Mouse (Mus musculus): ENCODE results near the gene Tnrc18.

Tnrc18 gene

GRCm38 (mm10) chr5:142811870-142812443 is 5.5 kb downstream of the Tnrc18 start:
- no peak for DNase-seq (ENCODE audit: extremely low spot score, low read depth, low spot score)

DNA sequence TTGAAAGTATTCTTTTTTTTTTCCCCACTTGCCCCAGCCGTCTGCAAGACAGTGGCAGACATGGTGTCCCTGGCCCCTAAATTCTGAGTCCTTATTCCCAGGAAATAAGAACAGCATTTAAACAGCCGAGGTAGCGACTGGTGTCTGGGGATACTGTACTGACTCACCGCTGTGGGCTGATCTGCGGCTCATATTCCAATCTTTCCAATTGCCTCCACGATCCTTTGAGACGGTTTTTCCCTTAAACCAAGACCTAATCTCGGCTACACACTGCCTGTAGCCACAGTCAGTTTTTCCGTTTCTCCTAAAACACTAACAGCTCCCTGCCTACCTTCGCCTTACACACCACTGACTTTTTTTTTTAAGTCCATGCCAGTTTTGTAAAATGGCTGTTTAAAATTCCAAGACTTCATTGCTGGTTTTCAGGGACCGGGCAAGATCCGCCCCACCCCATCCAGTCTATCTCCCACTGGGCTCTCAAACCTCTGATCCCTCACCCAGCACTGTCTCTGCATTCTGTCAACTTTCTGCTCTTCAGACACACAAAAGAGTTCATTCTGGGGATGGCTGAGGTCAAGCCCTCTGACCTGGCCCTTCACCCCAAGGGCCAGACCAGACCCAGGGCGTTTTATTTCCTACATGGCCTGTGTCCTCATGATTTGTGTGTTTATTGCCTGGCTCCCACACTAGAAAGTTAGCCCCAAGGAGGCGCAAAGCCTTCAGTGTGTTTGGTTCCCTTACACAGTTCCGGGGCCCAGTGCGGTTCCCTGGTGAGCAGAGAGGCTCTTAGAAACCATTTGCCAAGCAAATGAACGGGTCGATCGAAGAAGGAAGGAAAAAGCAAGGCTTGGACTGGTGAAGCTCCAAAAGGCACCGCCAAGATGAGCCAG is 6.5 kb downstream of the Tnrc18 start:
- no peak for DNase-seq (ENCODE audit: extremely low spot score, low read depth, low spot score)

GRCm38 (mm10) chr5:142807661-142808060 is 9.8 kb downstream of the Tnrc18 start:
- no peak for DNase-seq (ENCODE audit: extremely low spot score, low read depth, low spot score)

- no peak for DNase-seq (ENCODE audit: extremely low spot score, low read depth, low spot score)
These were observed 13.7 kb downstream of the Tnrc18 start for GRCm38 (mm10) chr5:142803746-142804145.

DNA sequence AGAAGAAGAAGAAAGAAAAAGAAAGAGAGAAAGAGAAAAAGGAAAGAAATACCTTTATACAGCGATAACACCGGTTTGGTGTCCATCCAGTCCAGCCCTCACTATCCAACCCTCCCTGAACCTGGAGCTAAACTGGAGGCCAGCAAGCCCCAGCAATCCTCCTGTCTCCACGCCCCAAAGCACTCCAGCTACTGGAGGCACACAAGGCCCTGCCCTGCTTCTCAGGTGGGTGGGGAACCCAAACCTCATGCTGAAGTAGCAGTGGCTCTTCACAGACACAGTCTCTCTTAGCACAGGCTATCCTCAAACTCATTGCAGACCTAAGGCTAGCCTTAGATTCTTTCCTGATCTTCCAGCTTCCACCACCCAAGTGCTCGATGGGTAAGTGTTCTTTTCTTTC is 14.6 kb downstream of the Tnrc18 start:
- DNase-seq (ENCODE audit: extremely low spot score, low read depth, low spot score), result no peak

DNA sequence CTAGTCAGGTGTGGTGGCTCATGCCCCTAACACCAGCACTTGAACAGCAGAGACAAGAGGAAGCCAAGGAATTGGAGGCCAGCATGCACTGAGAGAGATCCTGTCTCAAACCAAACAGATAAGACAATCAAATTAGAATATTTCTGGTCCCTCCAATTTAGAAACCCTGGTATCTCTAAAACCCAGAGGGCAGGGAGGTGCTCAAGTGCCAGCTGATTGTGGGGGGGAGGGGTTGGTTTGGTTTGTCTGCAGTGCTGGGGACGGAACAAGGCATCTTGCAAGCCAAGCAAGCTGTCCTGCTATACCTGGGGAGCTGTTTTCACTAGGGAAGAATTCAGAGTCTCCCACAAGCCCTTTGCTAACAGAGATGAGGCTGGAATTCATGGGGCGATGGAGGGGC is 15.5 kb downstream of the Tnrc18 start:
- no peak for DNase-seq (ENCODE audit: extremely low spot score, low read depth, low spot score)

DNA sequence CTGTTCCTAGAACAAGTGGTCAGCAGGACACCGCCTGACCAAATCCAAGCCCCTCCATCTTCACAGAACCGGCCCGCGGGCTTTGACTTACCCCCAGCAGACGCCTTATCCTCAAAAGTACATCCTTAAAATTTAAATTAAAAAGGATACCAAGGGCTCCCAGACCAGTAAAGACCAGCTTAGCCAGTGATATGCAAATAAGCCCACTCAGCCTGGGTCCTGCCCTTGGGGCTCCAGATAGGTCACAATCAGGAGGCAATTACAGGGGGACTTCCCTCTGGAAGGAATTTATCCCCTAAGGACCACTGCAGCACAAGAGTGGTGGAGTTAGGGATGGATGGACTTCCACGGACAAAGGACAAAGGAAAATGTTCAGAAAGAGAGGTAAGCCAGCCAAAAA is 16.8 kb downstream of the Tnrc18 start:
- DNase-seq (ENCODE audit: extremely low spot score, low read depth, low spot score), result no peak

DNA sequence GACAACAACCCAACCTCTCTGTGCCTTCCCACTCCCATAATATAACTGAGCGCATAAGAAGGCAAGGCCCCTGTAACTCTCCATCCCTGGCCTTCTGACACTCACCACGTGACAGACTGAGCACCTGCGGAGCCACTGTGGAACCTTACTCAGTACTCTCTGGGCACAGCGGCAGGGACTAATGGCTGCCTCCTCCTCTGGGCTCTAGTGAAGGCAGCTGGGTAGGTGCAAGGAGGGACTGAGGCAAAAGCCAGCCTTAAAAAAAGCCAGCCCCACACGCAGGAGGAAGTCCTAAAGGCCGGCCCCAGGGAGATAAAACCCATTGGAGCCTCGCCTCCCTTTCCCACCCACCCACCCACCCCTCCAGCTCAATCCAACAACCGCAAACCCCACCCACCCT is 17.3 kb downstream of the Tnrc18 start:
- DNase-seq (ENCODE audit: extremely low spot score, low read depth, low spot score), result no peak

- DNase-seq (ENCODE audit: extremely low spot score, low read depth, low spot score), result no peak
These were observed 18.2 kb downstream of the Tnrc18 start for GRCm38 (mm10) chr5:142799259-142799658.

- DNase-seq (ENCODE audit: extremely low spot score, low read depth, low spot score), result no peak
These were observed 19.3 kb downstream of the Tnrc18 start for GRCm38 (mm10) chr5:142798190-142798589.

GRCm38 (mm10) chr5:142797620-142798019 is 19.8 kb downstream of the Tnrc18 start:
- DNase-seq (ENCODE audit: extremely low spot score, low read depth, low spot score), result no peak

GRCm38 (mm10) chr5:142796921-142797320 is 20.5 kb downstream of the Tnrc18 start:
- no peak for DNase-seq (ENCODE audit: extremely low spot score, low read depth, low spot score)

GRCm38 (mm10) chr5:142794582-142794981 is 22.9 kb downstream of the Tnrc18 start:
- no peak for DNase-seq (ENCODE audit: extremely low spot score, low read depth, low spot score)

DNA sequence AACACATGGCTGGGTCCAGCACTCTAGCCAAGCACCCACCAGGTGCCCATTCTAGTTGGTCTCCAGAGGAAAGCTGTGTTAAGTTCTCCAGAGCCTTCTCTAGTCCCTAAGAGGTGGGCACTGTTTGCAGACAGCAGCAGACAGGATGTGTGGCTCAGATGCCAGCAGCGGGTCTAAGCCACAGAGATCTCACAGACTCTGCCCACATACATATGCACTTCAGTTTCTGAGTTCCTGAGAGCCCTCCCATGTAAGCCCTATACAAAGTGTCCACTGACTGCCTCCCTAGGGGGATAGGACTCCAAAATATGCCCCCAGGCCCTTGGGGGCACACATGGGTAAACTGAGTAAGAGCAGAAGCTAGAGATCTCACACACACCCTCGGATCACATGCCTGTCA is 23.3 kb downstream of the Tnrc18 start:
- no peak for DNase-seq (ENCODE audit: extremely low spot score, low read depth, low spot score)

- no peak for DNase-seq (ENCODE audit: extremely low spot score, low read depth, low spot score)
These were observed 24.9 kb downstream of the Tnrc18 start for GRCm38 (mm10) chr5:142792594-142792993.

- DNase-seq (ENCODE audit: extremely low spot score, low read depth, low spot score), result no peak
These were observed 29.2 kb downstream of the Tnrc18 start for GRCm38 (mm10) chr5:142788279-142788678.

- DNase-seq (ENCODE audit: extremely low spot score, low read depth, low spot score), result no peak
These were observed 30.1 kb downstream of the Tnrc18 start for GRCm38 (mm10) chr5:142787304-142787905.

DNA sequence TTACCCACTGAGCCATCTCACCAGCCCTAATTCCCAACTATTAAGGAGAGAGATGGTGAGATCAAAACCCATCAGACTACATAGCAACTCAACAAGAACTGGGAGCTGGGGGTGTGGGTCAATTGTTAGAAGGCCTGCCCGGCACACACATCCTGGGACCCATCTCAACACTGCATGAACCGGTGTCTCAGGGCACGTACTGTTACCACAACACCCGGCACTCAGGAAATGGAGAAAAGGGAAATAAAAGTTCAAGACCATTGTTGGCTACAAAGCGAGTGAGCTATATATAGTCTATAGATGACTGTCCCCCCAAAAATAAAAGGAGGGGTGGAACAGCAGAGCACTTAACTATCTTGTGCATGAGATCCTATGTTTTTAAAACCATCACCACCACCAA is 30.8 kb downstream of the Tnrc18 start:
- DNase-seq (ENCODE audit: extremely low spot score, low read depth, low spot score), result no peak

DNA sequence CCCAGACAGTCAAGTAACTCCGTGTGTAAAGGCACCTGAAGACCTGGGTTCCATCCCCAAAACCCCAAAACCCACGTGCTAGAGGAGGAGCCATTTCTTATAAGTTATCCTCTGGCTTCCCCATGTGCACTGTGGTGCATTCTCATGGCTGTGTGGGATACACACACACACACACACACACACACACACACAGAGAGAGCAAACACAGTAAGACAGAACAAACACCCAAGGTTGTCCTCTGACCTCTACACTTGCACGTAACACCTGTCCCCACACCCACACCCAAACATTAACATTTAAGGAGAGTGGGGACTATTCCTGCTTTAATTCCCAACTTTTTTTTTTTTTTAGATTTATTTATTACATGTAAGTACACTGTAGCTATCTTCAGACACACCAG is 31.2 kb downstream of the Tnrc18 start:
- no peak for DNase-seq (ENCODE audit: extremely low spot score, low read depth, low spot score)

DNA sequence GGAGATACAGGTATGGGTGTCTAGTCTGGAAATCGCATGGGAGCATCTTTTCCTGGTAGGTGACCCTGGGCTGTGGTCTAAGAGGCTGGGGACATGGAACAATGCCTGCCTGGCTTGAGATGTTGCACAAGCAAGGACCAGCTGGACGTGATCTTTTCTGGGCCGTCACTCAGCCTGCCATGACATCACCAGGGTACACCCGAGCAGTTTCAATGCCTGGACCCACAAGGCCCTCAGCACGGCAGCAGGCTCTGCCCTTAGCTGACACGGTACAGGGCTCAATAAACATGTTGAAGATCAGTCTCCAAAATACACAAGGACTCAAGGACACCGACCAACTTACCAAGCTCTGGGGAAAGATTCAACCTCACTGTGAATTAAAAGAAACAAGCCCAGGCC is 34.3 kb downstream of the Tnrc18 start:
- DNase-seq (ENCODE audit: extremely low spot score, low read depth, low spot score), result no peak

- DNase-seq (ENCODE audit: extremely low spot score, low read depth, low spot score), result no peak
These were observed 34.9 kb downstream of the Tnrc18 start for GRCm38 (mm10) chr5:142782459-142783141.

DNA sequence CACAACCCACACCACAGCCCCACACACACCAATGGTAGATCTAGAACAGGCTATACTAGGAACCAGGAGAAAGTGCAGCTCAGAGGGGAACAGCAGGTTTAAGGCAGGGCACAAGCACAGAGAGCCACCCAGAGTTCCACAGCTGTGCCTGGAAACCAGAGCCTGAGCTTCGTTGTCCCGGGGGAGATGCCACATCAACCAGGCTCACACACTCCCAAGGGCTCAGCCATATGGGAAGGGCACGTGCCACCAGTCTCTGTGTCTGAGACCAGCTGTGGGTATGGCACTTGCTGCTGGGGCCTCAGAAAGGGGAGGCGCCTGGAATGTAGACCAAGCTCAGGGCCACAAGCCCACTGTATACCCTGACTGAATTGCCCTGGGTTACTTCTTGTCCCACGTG is 36.9 kb downstream of the Tnrc18 start:
- DNase-seq (ENCODE audit: extremely low spot score, low read depth, low spot score), result no peak

All from hindlimb bud, embryonic 11.5 days (tissue).